Mouse (Mus musculus): Measurements from ENCODE around the gene Vps53. TPM values are rescaled to one million over a fixed set of nuclear protein-coding genes. Genes with fewer than 3 reads are reported as not detected.

Vps53 gene
- total RNA-seq, 2 experiments from 2014 or later, result 35.3 to 35.4 TPM

- no peak for ATAC-seq (replicated peaks; ENCODE audit: poor library complexity)
These were observed 10.5 kb downstream of the Vps53 start for GRCm38 (mm10) chr11:76168976-76169375.

GRCm38 (mm10) chr11:76167079-76167765, 12.2 kb downstream of the Vps53 start:
- peak; percentile 90 for ATAC-seq (replicated peaks; ENCODE audit: poor library complexity)

GRCm38 (mm10) chr11:76166657-76167056, 12.8 kb downstream of the Vps53 start:
- peak; percentile 54 for ATAC-seq (replicated peaks; ENCODE audit: poor library complexity)

GRCm38 (mm10) chr11:76160251-76160650, 19.2 kb downstream of the Vps53 start:
- no peak for ATAC-seq (replicated peaks; ENCODE audit: poor library complexity)

GRCm38 (mm10) chr11:76158375-76158774, 21.1 kb downstream of the Vps53 start:
- ATAC-seq (replicated peaks; ENCODE audit: poor library complexity), result no peak

- ATAC-seq (replicated peaks; ENCODE audit: poor library complexity), result no peak
These were observed 24.6 kb downstream of the Vps53 start for GRCm38 (mm10) chr11:76154861-76155260.

- 0 out of 2 replicates have a peak, but pooled peaks have one; percentile 20 for ATAC-seq (replicated peaks; ENCODE audit: poor library complexity)
These were observed 25.2 kb downstream of the Vps53 start for GRCm38 (mm10) chr11:76154200-76154599.

GRCm38 (mm10) chr11:76153236-76153951, 26.1 kb downstream of the Vps53 start:
- ATAC-seq (replicated peaks; ENCODE audit: poor library complexity), result peak; percentile 44

- ATAC-seq (replicated peaks; ENCODE audit: poor library complexity), result no peak
These were observed 28.5 kb downstream of the Vps53 start for GRCm38 (mm10) chr11:76150980-76151379.

GRCm38 (mm10) chr11:76148055-76149008, 31.1 kb downstream of the Vps53 start:
- ATAC-seq (replicated peaks; ENCODE audit: poor library complexity), result no peak

GRCm38 (mm10) chr11:76146187-76147010, 33.0 kb downstream of the Vps53 start:
- no peak for ATAC-seq (replicated peaks; ENCODE audit: poor library complexity)

GRCm38 (mm10) chr11:76145169-76145568, 34.3 kb downstream of the Vps53 start:
- ATAC-seq (replicated peaks; ENCODE audit: poor library complexity), result no peak

GRCm38 (mm10) chr11:76144386-76144785, 35.1 kb downstream of the Vps53 start:
- no peak for ATAC-seq (replicated peaks; ENCODE audit: poor library complexity)

GRCm38 (mm10) chr11:76137996-76138395, 41.5 kb downstream of the Vps53 start:
- ATAC-seq (replicated peaks; ENCODE audit: poor library complexity), result no peak

GRCm38 (mm10) chr11:76135641-76136437, 43.6 kb downstream of the Vps53 start:
- ATAC-seq (replicated peaks; ENCODE audit: poor library complexity), result no peak

GRCm38 (mm10) chr11:76130859-76131258, 48.6 kb downstream of the Vps53 start:
- ATAC-seq (replicated peaks; ENCODE audit: poor library complexity), result no peak

GRCm38 (mm10) chr11:76125386-76125785, 54.1 kb downstream of the Vps53 start:
- no peak for ATAC-seq (replicated peaks; ENCODE audit: poor library complexity)

- no peak for ATAC-seq (replicated peaks; ENCODE audit: poor library complexity)
These were observed 55.9 kb downstream of the Vps53 start for GRCm38 (mm10) chr11:76123517-76123916.

GRCm38 (mm10) chr11:76122571-76122970, 56.9 kb downstream of the Vps53 start:
- no peak for ATAC-seq (replicated peaks; ENCODE audit: poor library complexity)

Data from megakaryocyte progenitor cell, adult 5-6 weeks (primary cell).